Mouse (Mus musculus): Measurements from ENCODE around the gene Zmiz2.
"Not testable (repeated sequence)": the region's sequence is repeated elsewhere in the genome, so short reads cannot be mapped to it uniquely, and the experiment has no call there.

The Zmiz2 gene

GRCm38 (mm10) chr11:6388726-6389413, at the start of gene Zmiz2:
TSS of gene Zmiz2 (plus strand) at chr11:6389074.
- in situ Hi-C loops (cut with MboI; ENCODE audit: unreplicated experiment in 2 of 2): no loop called here

GRCm38 (mm10) chr11:6345956-6346355, 42.9 kb upstream of the Zmiz2 start:
- in situ Hi-C loops (cut with MboI; ENCODE audit: unreplicated experiment in 2 of 2): no loop called here

DNA sequence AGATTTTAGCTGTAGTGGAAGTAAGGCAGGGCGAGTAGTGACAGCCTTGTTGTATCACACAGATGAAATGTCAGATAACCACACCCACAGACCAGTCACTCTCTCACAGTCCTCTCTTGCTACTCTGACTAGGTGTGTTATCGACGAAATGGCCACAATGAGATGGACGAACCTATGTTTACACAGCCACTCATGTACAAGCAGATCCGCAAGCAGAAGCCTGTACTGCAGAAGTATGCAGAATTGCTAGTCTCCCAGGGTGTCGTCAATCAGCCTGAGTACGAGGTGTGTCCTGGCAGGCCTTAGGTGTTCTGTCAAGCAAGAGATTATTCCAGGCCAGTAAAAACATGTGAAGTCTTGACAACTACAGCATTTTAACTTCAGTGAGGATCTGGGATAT, 41.9 kb upstream of the Zmiz2 start:
- in situ Hi-C loops (cut with MboI; ENCODE audit: unreplicated experiment in 2 of 2): no loop called here

- in situ Hi-C loops (cut with MboI; ENCODE audit: unreplicated experiment in 2 of 2): no loop called here
Measured at GRCm38 (mm10) chr11:6348681-6349200, 40.1 kb upstream of the Zmiz2 start.

GRCm38 (mm10) chr11:6349586-6349985, 39.3 kb upstream of the Zmiz2 start:
- in situ Hi-C loops (cut with MboI; ENCODE audit: unreplicated experiment in 2 of 2): no loop called here

GRCm38 (mm10) chr11:6355106-6355505, 33.8 kb upstream of the Zmiz2 start:
- in situ Hi-C loops (cut with MboI; ENCODE audit: unreplicated experiment in 2 of 2): loop anchor here in 1 of 2 experiments (10.0 kb wide), 1 partner anchor 50 kb away; no protein-coding TSS in a partner anchor

DNA sequence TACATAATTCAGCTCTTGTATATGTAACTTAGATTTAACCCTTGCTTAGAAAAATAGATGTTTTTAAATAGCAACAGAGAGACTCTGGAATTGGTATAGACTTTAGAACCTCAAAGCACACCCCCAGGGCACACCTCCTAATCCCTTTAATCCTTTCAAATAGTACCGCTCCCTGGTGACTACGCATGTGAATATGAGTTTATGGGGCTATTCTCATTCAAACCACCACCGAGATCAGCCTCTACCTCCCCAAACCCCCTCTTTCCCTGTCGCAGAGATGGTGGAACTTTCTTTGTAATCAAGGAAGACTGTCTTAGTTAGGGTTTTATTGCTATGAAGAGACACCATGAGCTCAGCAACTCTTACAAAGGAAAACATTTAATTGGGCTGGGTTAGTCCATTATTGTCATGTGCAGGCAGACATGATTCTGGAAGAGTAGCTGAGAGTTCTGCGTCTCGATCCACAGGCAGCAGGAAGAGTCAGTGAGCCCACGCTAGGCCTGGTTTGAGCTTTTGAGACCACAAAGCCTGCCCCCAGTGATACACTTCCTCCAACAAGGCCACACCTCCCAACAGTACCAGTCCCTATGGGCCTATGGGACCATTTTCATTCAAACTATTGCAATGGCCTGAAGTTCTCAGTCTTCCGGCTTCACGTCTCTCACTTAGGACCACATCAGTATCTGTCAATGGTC, 24.1 kb upstream of the Zmiz2 start:
- in situ Hi-C loops (cut with MboI; ENCODE audit: unreplicated experiment in 2 of 2): no loop called here

- in situ Hi-C loops (cut with MboI; ENCODE audit: unreplicated experiment in 2 of 2): no loop called here
Measured at GRCm38 (mm10) chr11:6365885-6366284, 23.0 kb upstream of the Zmiz2 start.

- in situ Hi-C loops (cut with MboI; ENCODE audit: unreplicated experiment in 2 of 2): no loop called here
Measured at GRCm38 (mm10) chr11:6366434-6366833, 22.4 kb upstream of the Zmiz2 start.

GRCm38 (mm10) chr11:6367156-6367555, 21.7 kb upstream of the Zmiz2 start:
- in situ Hi-C loops (cut with MboI; ENCODE audit: unreplicated experiment in 2 of 2): no loop called here

DNA sequence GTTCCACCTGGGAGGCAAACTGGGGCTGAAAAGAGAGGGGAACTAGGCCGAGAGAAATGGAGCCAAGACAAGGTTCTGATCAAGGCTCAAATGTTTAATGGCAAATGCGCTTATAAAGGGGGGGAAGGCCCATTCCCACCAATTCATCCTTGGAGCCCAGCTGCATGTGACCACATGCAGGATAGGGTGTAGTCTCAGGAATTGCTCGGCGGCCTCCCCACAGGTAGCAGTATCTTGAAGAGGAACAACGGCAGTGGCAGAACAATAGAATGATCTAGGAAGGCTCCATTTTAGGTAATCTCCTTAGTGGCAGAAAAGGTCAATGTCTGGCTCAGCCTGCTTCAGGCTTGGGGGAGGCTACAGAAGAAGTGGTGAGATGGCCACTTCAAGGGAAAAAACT, 20.9 kb upstream of the Zmiz2 start:
- in situ Hi-C loops (cut with MboI; ENCODE audit: unreplicated experiment in 2 of 2): not testable (repeated sequence)

- in situ Hi-C loops (cut with MboI; ENCODE audit: unreplicated experiment in 2 of 2): no loop called here
Measured at GRCm38 (mm10) chr11:6371376-6372155, 17.3 kb upstream of the Zmiz2 start.

- in situ Hi-C loops (cut with MboI; ENCODE audit: unreplicated experiment in 2 of 2): no loop called here
Measured at GRCm38 (mm10) chr11:6372784-6373183, 16.1 kb upstream of the Zmiz2 start.

GRCm38 (mm10) chr11:6380916-6381315, 8.0 kb upstream of the Zmiz2 start:
- in situ Hi-C loops (cut with MboI; ENCODE audit: unreplicated experiment in 2 of 2): no loop called here

GRCm38 (mm10) chr11:6388126-6388725, 648 bp upstream of the Zmiz2 start:
- in situ Hi-C loops (cut with MboI; ENCODE audit: unreplicated experiment in 2 of 2): no loop called here

- in situ Hi-C loops (cut with MboI; ENCODE audit: unreplicated experiment in 2 of 2): no loop called here
Measured at GRCm38 (mm10) chr11:6389483-6389921, 628 bp downstream of the Zmiz2 start.

DNA sequence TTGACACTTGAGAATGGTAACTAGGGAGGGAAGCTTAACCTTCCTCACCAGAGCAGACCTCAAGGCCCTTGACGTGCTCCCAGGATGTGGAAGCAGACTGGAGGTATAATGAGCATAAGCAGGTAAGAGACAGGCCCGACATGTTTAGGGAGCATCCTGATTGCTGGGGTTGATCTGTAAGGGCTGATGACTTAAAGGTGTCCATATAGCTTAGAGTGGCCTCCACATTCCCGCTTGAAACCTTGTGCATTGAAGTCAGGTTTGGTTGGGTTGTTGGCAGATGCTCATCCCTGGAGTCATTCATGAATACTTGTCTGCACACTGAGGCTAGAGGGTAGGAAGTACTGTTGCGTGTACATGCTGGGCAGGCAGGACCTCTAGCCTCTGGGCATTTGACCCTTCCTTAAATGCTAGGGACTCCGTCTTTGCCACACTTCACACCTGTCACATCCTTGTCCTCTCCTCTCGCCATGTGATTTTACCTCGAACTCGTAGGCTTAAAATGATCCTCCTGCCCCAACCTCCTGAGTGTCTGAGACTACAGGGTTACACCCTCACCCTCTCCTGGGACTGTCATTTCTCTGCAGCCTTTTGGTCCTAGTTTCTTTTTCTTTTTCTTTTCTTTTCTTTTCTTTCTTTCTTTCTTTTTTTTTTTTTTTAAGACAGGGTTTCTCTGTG, 1.6 kb downstream of the Zmiz2 start:
- in situ Hi-C loops (cut with MboI; ENCODE audit: unreplicated experiment in 2 of 2): no loop called here

DNA sequence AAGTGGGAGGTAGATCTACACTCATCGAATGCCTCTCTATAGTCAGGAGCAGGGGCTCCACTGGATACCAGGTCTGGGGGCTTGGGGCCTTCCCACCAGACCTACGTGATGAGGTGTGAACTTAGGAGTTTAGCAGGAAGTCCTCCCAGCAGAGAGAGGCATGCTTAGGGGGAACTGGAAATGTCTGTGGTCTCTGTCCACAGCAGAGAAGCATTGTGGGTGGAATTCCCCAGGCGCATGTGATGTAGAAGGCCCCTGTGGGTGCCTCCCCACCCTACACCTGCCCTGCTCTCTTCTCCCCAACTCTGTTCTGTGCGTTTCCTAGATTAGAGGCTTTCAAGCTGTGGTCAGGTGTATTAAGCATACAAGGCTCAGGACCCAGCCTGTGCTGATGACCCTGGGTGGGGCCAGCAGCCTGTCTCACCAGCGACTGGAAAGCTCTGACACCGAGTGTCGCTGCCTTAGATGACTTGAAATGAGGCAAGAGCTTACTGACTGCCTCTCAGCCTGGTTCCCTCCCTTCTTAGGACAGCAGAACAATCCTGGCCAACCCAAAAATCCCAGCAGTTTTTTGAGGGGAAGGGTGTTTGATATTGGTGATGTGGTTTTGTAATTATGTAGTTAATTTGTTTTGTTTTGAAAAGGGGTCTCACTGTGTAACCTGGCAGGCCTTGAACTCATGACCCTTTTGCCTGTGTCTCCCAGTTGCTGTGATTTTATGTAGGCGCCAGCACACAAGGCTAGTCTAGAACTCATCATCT, 2.8 kb downstream of the Zmiz2 start:
- in situ Hi-C loops (cut with MboI; ENCODE audit: unreplicated experiment in 2 of 2): no loop called here

GRCm38 (mm10) chr11:6392857-6393256, 4.0 kb downstream of the Zmiz2 start:
- in situ Hi-C loops (cut with MboI; ENCODE audit: unreplicated experiment in 2 of 2): no loop called here
